Mouse (Mus musculus): ENCODE results near the gene Phlpp1.

- no peak for TF ChIP-seq CTCF (IDR thresholded peaks at IDR 0.05; ENCODE audit: low read depth, low read length)
- no peak for TF ChIP-seq POLR2A (IDR thresholded peaks at IDR 0.05; ENCODE audit: borderline replicate concordance, low read depth, low read length)
Observed at GRCm38 (mm10) chr1:106169741-106170265, 1.7 kb upstream of the Phlpp1 start.

Measured in bone marrow macrophage, adult 2 months (primary cell).